ENCODE assay signal across 10 mouse cellular contexts in genomic region chr14:100618793-100619655, GRCm38 (mm10).
DNase-seq lines count a peak whose midpoint lies in the region; ATAC-seq and TF ChIP-seq lines count a peak whose summit lies in the region.
"Had no signal": no experiment of that assay in that cellular context is flagged by ENCODE, and none has a peak within 500 bp of the region (broad histone marks: within the 10 kb centered on the region; RNA-seq: fewer than 3 reads in every experiment).

No protein-coding gene starts in this region.

- H3K27ac ChIP-seq in left cerebral cortex, adult 2 months = no peak overlapping the region
- peak overlapping the region; percentile 46; the same call in 1 of the 2 replicates for H3K27ac ChIP-seq in forebrain, embryonic 12.5 days
- peak overlapping the region; percentile 30; the same call in 1 of the 2 replicates for H3K27ac ChIP-seq in hindbrain, embryonic 15.5 days (replicated peaks)
- no peak overlapping the region for H3K27ac ChIP-seq in midbrain, embryonic 16.5 days (ENCODE audit: low read length)
- H3K27ac ChIP-seq in heart, embryonic 10.5 days = no peak overlapping the region

- ATAC-seq in forebrain, embryonic 12.5 days (ENCODE audit: low FRiP score) = peak; percentile 63; the same call in 1 of the 2 replicates
- ATAC-seq in hindbrain, embryonic 15.5 days (ENCODE audit: low FRiP score, low read depth) = peak; percentile 23; the same call in 1 of the 2 replicates
- peak; percentile 70 for ATAC-seq in midbrain, embryonic 16.5 days
- ATAC-seq: intestine, postnatal 0 days had no signal

- intact Hi-C loops in left cerebral cortex, postnatal 4 days (cut with DNase I) = no loop called here
- intact Hi-C loops in left cerebral cortex, adult 2 months (cut with DNase I) = no loop called here

- H3K36me3 ChIP-seq in forebrain, embryonic 12.5 days (replicated peaks) = no peaks in the 10 kb centered on the region
- H3K36me3 ChIP-seq in hindbrain, embryonic 15.5 days = no peaks in the 10 kb centered on the region
- H3K36me3 ChIP-seq in midbrain, embryonic 16.5 days (ENCODE audit: control insufficient read depth, insufficient read depth, low read length) = no peaks in the 10 kb centered on the region
- no peaks in the 10 kb centered on the region for H3K36me3 ChIP-seq in heart, embryonic 10.5 days

- no peak overlapping the region for H3K4me2 ChIP-seq in forebrain, embryonic 12.5 days
- H3K4me2 ChIP-seq in hindbrain, embryonic 15.5 days = no peak overlapping the region
- H3K4me2 ChIP-seq in midbrain, embryonic 16.5 days (ENCODE audit: low read length) = no peak overlapping the region

- H3K27me3 ChIP-seq in forebrain, embryonic 12.5 days = no peaks in the 10 kb centered on the region
- H3K27me3 ChIP-seq in hindbrain, embryonic 15.5 days = no peaks in the 10 kb centered on the region
- no peaks in the 10 kb centered on the region for H3K27me3 ChIP-seq in midbrain, embryonic 16.5 days (ENCODE audit: control insufficient read depth, insufficient read depth, low read depth, low read length)
- H3K27me3 ChIP-seq in heart, embryonic 10.5 days (ENCODE audit: insufficient read depth, poor library complexity, severe bottlenecking) = no peaks in the 10 kb centered on the region

- 63% methylated on average over 12 of the region's 12 CpGs for WGBS in forebrain, embryonic 12.5 days
- 48% methylated on average over 12 of the region's 12 CpGs for WGBS in hindbrain, embryonic 15.5 days
- WGBS in midbrain, embryonic 16.5 days = 45% methylated on average over 12 of the region's 12 CpGs
- 77% methylated on average over 12 of the region's 12 CpGs for WGBS in heart, embryonic 10.5 days

- peak; percentile 64 for DNase-seq in left cerebral cortex, postnatal 4 days
- DNase-seq in left cerebral cortex, adult 2 months (ENCODE audit: extremely low spot score in 1 of 2, low spot score in 2 of 2) = no peak
- no peak for DNase-seq in urinary bladder, adult 2 months (ENCODE audit: low spot score)
- DNase-seq in heart, embryonic 10.5 days (ENCODE audit: low spot score) = no peak
- DNase-seq in right cerebral cortex, postnatal 25 days = no peak
- DNase-seq: lung, postnatal 4 days had no signal

- no peak overlapping the region for H3K9ac ChIP-seq in forebrain, embryonic 12.5 days
- no peak overlapping the region for H3K9ac ChIP-seq in hindbrain, embryonic 15.5 days
- no peak overlapping the region for H3K9ac ChIP-seq in midbrain, embryonic 16.5 days (ENCODE audit: low read depth, low read length)

- no peak overlapping the region for H3K4me3 ChIP-seq in left cerebral cortex, adult 2 months
- H3K4me3 ChIP-seq in forebrain, embryonic 12.5 days (replicated peaks) = no peak overlapping the region
- no peak overlapping the region for H3K4me3 ChIP-seq in hindbrain, embryonic 15.5 days
- no peak overlapping the region for H3K4me3 ChIP-seq in midbrain, embryonic 16.5 days (ENCODE audit: low read depth, low read length)
- H3K4me3 ChIP-seq in heart, embryonic 10.5 days = no peak overlapping the region

- no peaks in the 10 kb centered on the region for H3K9me3 ChIP-seq in forebrain, embryonic 12.5 days
- no peaks in the 10 kb centered on the region for H3K9me3 ChIP-seq in hindbrain, embryonic 15.5 days
- H3K9me3 ChIP-seq in midbrain, embryonic 16.5 days (replicated peaks; ENCODE audit: control insufficient read depth, low read length, poor library complexity, severe bottlenecking) = no peaks in the 10 kb centered on the region
- no peaks in the 10 kb centered on the region for H3K9me3 ChIP-seq in heart, embryonic 10.5 days

- peaks cover 6% of the 10 kb centered on the region for H3K4me1 ChIP-seq in forebrain, embryonic 12.5 days
- H3K4me1 ChIP-seq in hindbrain, embryonic 15.5 days (replicated peaks) = peaks cover 8% of the 10 kb centered on the region; the same call in 1 of the 2 replicates
- H3K4me1 ChIP-seq in midbrain, embryonic 16.5 days (ENCODE audit: control insufficient read depth, insufficient read depth, low read length) = no peaks in the 10 kb centered on the region
- no peaks in the 10 kb centered on the region for H3K4me1 ChIP-seq in heart, embryonic 10.5 days

- no peak for TF ChIP-seq CTCF in left cerebral cortex, adult 2 months (IDR thresholded peaks at IDR 0.05)

Comparison
In these comparisons a context has a peak if more than half of its experiments do, and no peak if none do; other contexts are left out.
1. H3K27ac ChIP-seq: peak in forebrain, embryonic 12.5 days (single experiment) and hindbrain, embryonic 15.5 days (single experiment); none in left cerebral cortex, adult 2 months (single experiment), midbrain, embryonic 16.5 days (single experiment) and heart, embryonic 10.5 days (single experiment).
2. Peak in every context shown above with its lines, with median percentiles within 50 percentile points of each other: ATAC-seq.